Mouse (Mus musculus) intestine, embryonic 14.5 days (tissue): ENCODE results near the gene Cyren. TPM values are rescaled to one million over a fixed set of nuclear protein-coding genes. Genes with fewer than 3 reads are reported as not detected.

Experiments
- ATAC-seq: fragments of 200-750 bp; cut with Nextera tagmentation; replicated peaks from 2 replicates; pipeline ENCODE4 v1.8.0; 2017; ENCODE audit warnings: low read depth, moderate number of reproducible peaks, moderate TSS enrichment, moderate library complexity; ENCODE audit not compliant: low FRiP score, low TSS enrichment
- DNase-seq: peaks from one replicate; pipeline ENCODE4 v3.0.0-alpha.2; 2018; ENCODE audit warnings: low spot score
- H3K27ac ChIP-seq: fragments of 300-500 bp; sonication (generic); 2 replicates; pipeline ENCODE4 v1.5.1; 2014; ENCODE audit warnings: low read depth, mild to moderate bottlenecking, control low read depth
- H3K27me3 ChIP-seq: fragments of 300-500 bp; sonication (generic); replicated peaks from 2 replicates; pipeline ENCODE4 v1.6.1; 2014; ENCODE audit warnings: low read length, control low read depth; ENCODE audit not compliant: control insufficient read depth, insufficient read depth
- H3K36me3 ChIP-seq: fragments of 300-500 bp; sonication (generic); 2 replicates; pipeline ENCODE4 v1.6.1; 2014; ENCODE audit warnings: low read length, control low read depth; ENCODE audit not compliant: control insufficient read depth, insufficient read depth
- H3K4me1 ChIP-seq: fragments of 300-500 bp; sonication (generic); replicated peaks from 2 replicates; pipeline ENCODE4 v1.6.1; 2014; ENCODE audit warnings: low read length, control low read depth, mixed read lengths; ENCODE audit not compliant: control insufficient read depth, insufficient read depth
- H3K4me2 ChIP-seq: fragments of 300-500 bp; sonication (generic); 2 replicates; pipeline ENCODE4 v1.6.1; 2014; ENCODE audit warnings: low read length
- H3K4me3 ChIP-seq: fragments of 300-500 bp; sonication (generic); 2 replicates; pipeline ENCODE4 v1.5.1; 2014; ENCODE audit warnings: low read depth, low read length, control low read depth, mixed read lengths
- H3K9ac ChIP-seq: fragments of 300-500 bp; sonication (generic); 2 replicates; pipeline ENCODE4 v1.6.1; 2014; ENCODE audit warnings: mild to moderate bottlenecking, low read length
- H3K9me3 ChIP-seq: fragments of 300-500 bp; sonication (generic); 2 replicates; pipeline ENCODE4 v1.6.1; 2016; ENCODE audit warnings: low read length, control low read depth; ENCODE audit not compliant: control insufficient read depth
- WGBS: fragments of 180-500 bp; shearing (Covaris S2); extraction: QIAGEN DNeasy Blood & Tissue Kit; methylation state at CpG from one replicate; pipeline ENCODE4 v1.1.7; 2014; 5-methylcytosine and 5-hydroxymethylcytosine counted together
- polyA plus RNA-seq: library from polyadenylated mRNA; unstranded; fragments of >200 nt; fragmentation: Nextera tagmentation; extraction: Ambion mirVana; gene quantifications from 2 replicates; pipeline ENCODE4 v1.2.1, GENCODE M21; 2014

Gene Cyren
- polyA plus RNA-seq, 1 experiment from 2014 or later = 9.7 TPM

GRCm38 (mm10) chr6:34867301-34867994 lies 10.4 kb downstream of the Cyren start:
- ATAC-seq (no peak), DNase-seq (no peak)
- Histone ChIP-seq H3K4me2 (no peak overlapping the region), H3K27me3 (no peaks in the 10 kb centered on the region), H3K4me1 (peaks cover 6% of the 10 kb centered on the region), H3K36me3 (no peaks in the 10 kb centered on the region), H3K4me3 (no peak overlapping the region), H3K9me3 (no peaks in the 10 kb centered on the region), H3K27ac (no peak overlapping the region), H3K9ac (no peak overlapping the region)
- 79% methylated on average over 16 of the region's 16 CpGs for WGBS

- H3K36me3 ChIP-seq = no peaks in the 10 kb centered on the region
- no peak overlapping the region for H3K4me2 ChIP-seq
- H3K27ac ChIP-seq = no peak overlapping the region
- H3K9ac ChIP-seq = no peak overlapping the region
- H3K4me1 ChIP-seq = peaks cover 6% of the 10 kb centered on the region
- H3K4me3 ChIP-seq = no peak overlapping the region
- ATAC-seq = no peak
- H3K27me3 ChIP-seq = no peaks in the 10 kb centered on the region
- WGBS = 61% methylated on average over 8 of the region's 8 CpGs
- H3K9me3 ChIP-seq = no peaks in the 10 kb centered on the region
- DNase-seq = no peak
Observed at GRCm38 (mm10) chr6:34866786-34867185, 11.1 kb downstream of the Cyren start.

- Histone ChIP-seq H3K4me1 (peaks cover 6% of the 10 kb centered on the region), H3K27ac (peak overlapping the region; percentile 18; the same call in 1 of the 2 replicates), H3K9ac (no peak overlapping the region), H3K4me3 (no peak overlapping the region), H3K36me3 (no peaks in the 10 kb centered on the region), H3K9me3 (no peaks in the 10 kb centered on the region), H3K4me2 (no peak overlapping the region), H3K27me3 (no peaks in the 10 kb centered on the region)
- peak; percentile 67; the same call in 1 of the 2 replicates for ATAC-seq
- DNase-seq = no peak
- WGBS = 46% methylated on average over 7 of the region's 7 CpGs
Observed at GRCm38 (mm10) chr6:34865711-34866593, 11.9 kb downstream of the Cyren start.

GRCm38 (mm10) chr6:34865213-34865612 lies 12.6 kb downstream of the Cyren start:
- Histone ChIP-seq H3K4me3 (no peak overlapping the region), H3K9ac (no peak overlapping the region), H3K27ac (peak overlapping the region; percentile 18; the same call in 1 of the 2 replicates), H3K4me2 (no peak overlapping the region), H3K9me3 (no peaks in the 10 kb centered on the region), H3K4me1 (peaks cover 6% of the 10 kb centered on the region), H3K36me3 (no peaks in the 10 kb centered on the region), H3K27me3 (no peaks in the 10 kb centered on the region)
- whole genome bisulfite sequencing = 43% methylated on average over 5 of the region's 5 CpGs
- DNase-seq = no peak
- ATAC-seq = no peak

GRCm38 (mm10) chr6:34863786-34864514 lies 13.9 kb downstream of the Cyren start:
- no peaks in the 10 kb centered on the region for H3K36me3 ChIP-seq
- H3K4me3 ChIP-seq = no peak overlapping the region
- no peak overlapping the region for H3K9ac ChIP-seq
- H3K9me3 ChIP-seq = no peaks in the 10 kb centered on the region
- H3K27ac ChIP-seq = no peak overlapping the region
- no peak for ATAC-seq
- DNase-seq = no peak
- peaks cover 2% of the 10 kb centered on the region for H3K4me1 ChIP-seq
- no peak overlapping the region for H3K4me2 ChIP-seq
- 65% methylated on average over 9 of the region's 9 CpGs for WGBS
- H3K27me3 ChIP-seq = no peaks in the 10 kb centered on the region

- H3K9me3 ChIP-seq = no peaks in the 10 kb centered on the region
- 25% methylated on average over 11 of the region's 11 CpGs for WGBS
- no peaks in the 10 kb centered on the region for H3K27me3 ChIP-seq
- H3K9ac ChIP-seq = 0 out of 2 replicates have a peak within 1 kb of the TSS, but pooled peaks have one; percentile 20
- H3K4me1 ChIP-seq = peaks cover 2% of the 10 kb centered on the region
- peak within 1 kb of the TSS; percentile 19 for H3K4me3 ChIP-seq
- H3K36me3 ChIP-seq = no peaks in the 10 kb centered on the region
- DNase-seq = no peak
- ATAC-seq = no peak
- peak within 1 kb of the TSS; percentile 44 for H3K4me2 ChIP-seq
- H3K27ac ChIP-seq = peak within 1 kb of the TSS; percentile 47; the same call in 1 of the 2 replicates
Observed at GRCm38 (mm10) chr6:34862791-34863403, 15.0 kb downstream of the Cyren start, which contains the start of gene Tmem140. Tmem140 (plus strand) TSS chr6:34863146.

GRCm38 (mm10) chr6:34862381-34862780 lies 15.5 kb downstream of the Cyren start:
- no peaks in the 10 kb centered on the region for H3K9me3 ChIP-seq
- no peak for ATAC-seq
- H3K9ac ChIP-seq = no peak overlapping the region
- H3K27me3 ChIP-seq = no peaks in the 10 kb centered on the region
- no peaks in the 10 kb centered on the region for H3K36me3 ChIP-seq
- H3K4me1 ChIP-seq = peaks cover 2% of the 10 kb centered on the region
- DNase-seq = no peak
- no peak overlapping the region for H3K4me3 ChIP-seq
- peak overlapping the region; percentile 47; the same call in 1 of the 2 replicates for H3K27ac ChIP-seq
- 90% methylated on average over 6 of the region's 6 CpGs for WGBS
- H3K4me2 ChIP-seq = peak overlapping the region; percentile 44

GRCm38 (mm10) chr6:34861546-34862053 lies 16.3 kb downstream of the Cyren start:
- no peak overlapping the region for H3K4me2 ChIP-seq
- no peaks in the 10 kb centered on the region for H3K36me3 ChIP-seq
- no peaks in the 10 kb centered on the region for H3K9me3 ChIP-seq
- H3K4me3 ChIP-seq = no peak overlapping the region
- H3K27me3 ChIP-seq = no peaks in the 10 kb centered on the region
- no peak overlapping the region for H3K9ac ChIP-seq
- WGBS = 89% methylated on average over 11 of the region's 11 CpGs
- DNase-seq (no peak), ATAC-seq (no peak)
- H3K27ac ChIP-seq = no peak overlapping the region
- peaks cover 2% of the 10 kb centered on the region for H3K4me1 ChIP-seq
